Mouse (Mus musculus): ENCODE results near the gene Krt73. TPM values are rescaled to one million over a fixed set of nuclear protein-coding genes. Genes with fewer than 3 reads are reported as not detected.

Krt73 gene
- polyA plus RNA-seq (2016; fragmentation: Nextera tagmentation; extraction: Ambion mirVana) = 0.57 and 0.65 TPM in 2 replicates

GRCm38 (mm10) chr15:101802296-101802835 is at the start of gene Krt73:
TSS of gene Krt73 (minus strand) at chr15:101802346.
- Histone ChIP-seq H3K27ac (peak within 1 kb of the TSS; percentile 48), H3K4me3 (no peak within 1 kb of the TSS), H3K36me3 (no peaks in the 10 kb centered on the region), H3K4me2 (replicated peaks) (no peak within 1 kb of the TSS), H3K27me3 (no peaks in the 10 kb centered on the region; the same call in 1 of the 2 replicates), H3K4me1 (peaks cover 14% of the 10 kb centered on the region), H3K9ac (no peak within 1 kb of the TSS), H3K9me3 (replicated peaks) (no peaks in the 10 kb centered on the region)
- ATAC-seq (ENCODE audit: low FRiP score) = 0 out of 2 replicates have a peak, but pooled peaks have one; percentile 32
- WGBS = 79% methylated on average over 6 of the region's 6 CpGs

GRCm38 (mm10) chr15:101850694-101851093 is 48.5 kb upstream of the Krt73 start, which contains the start of gene Krt1:
TSS of gene Krt1 (minus strand) at chr15:101850794.
- H3K4me1 ChIP-seq = peaks cover 9% of the 10 kb centered on the region
- H3K4me3 ChIP-seq = no peak within 1 kb of the TSS
- 92% methylated on average over 6 of the region's 6 CpGs for WGBS
- no peak within 1 kb of the TSS for H3K27ac ChIP-seq
- H3K4me2 ChIP-seq (replicated peaks) = no peak within 1 kb of the TSS
- H3K36me3 ChIP-seq = no peaks in the 10 kb centered on the region
- no peaks in the 10 kb centered on the region for H3K9me3 ChIP-seq (replicated peaks)
- no peak within 1 kb of the TSS for H3K9ac ChIP-seq
- ATAC-seq (ENCODE audit: low FRiP score) = no peak
- H3K27me3 ChIP-seq = peaks cover 33% of the 10 kb centered on the region

GRCm38 (mm10) chr15:101845971-101846403 is 43.8 kb upstream of the Krt73 start:
- Histone ChIP-seq H3K9ac (peak overlapping the region; percentile 71), H3K4me2 (replicated peaks) (peak overlapping the region; percentile 74), H3K4me3 (peak overlapping the region; percentile 50), H3K27me3 (peaks cover 12% of the 10 kb centered on the region), H3K36me3 (no peaks in the 10 kb centered on the region), H3K9me3 (replicated peaks) (no peaks in the 10 kb centered on the region), H3K27ac (peak overlapping the region; percentile 64), H3K4me1 (peaks cover 7% of the 10 kb centered on the region)
- ATAC-seq (ENCODE audit: low FRiP score) = peak; percentile 64
- under 1% methylated on average over 36 of the region's 37 CpGs for WGBS

GRCm38 (mm10) chr15:101843192-101843591 is 41.0 kb upstream of the Krt73 start:
- WGBS = 73% methylated on average over 9 of the region's 9 CpGs
- no peaks in the 10 kb centered on the region for H3K36me3 ChIP-seq
- peaks cover 6% of the 10 kb centered on the region for H3K27me3 ChIP-seq
- no peaks in the 10 kb centered on the region for H3K9me3 ChIP-seq (replicated peaks)
- no peak overlapping the region for H3K27ac ChIP-seq
- H3K4me2 ChIP-seq (replicated peaks) = no peak overlapping the region
- peaks cover 7% of the 10 kb centered on the region for H3K4me1 ChIP-seq
- ATAC-seq (ENCODE audit: low FRiP score) = no peak
- H3K4me3 ChIP-seq = no peak overlapping the region
- H3K9ac ChIP-seq = no peak overlapping the region

GRCm38 (mm10) chr15:101834784-101835328 is 32.7 kb upstream of the Krt73 start:
- no peaks in the 10 kb centered on the region for H3K27me3 ChIP-seq
- H3K27ac ChIP-seq = no peak overlapping the region
- no peak overlapping the region for H3K4me3 ChIP-seq
- no peaks in the 10 kb centered on the region for H3K4me1 ChIP-seq
- H3K9me3 ChIP-seq (replicated peaks) = no peaks in the 10 kb centered on the region
- H3K4me2 ChIP-seq (replicated peaks) = no peak overlapping the region
- no peak overlapping the region for H3K9ac ChIP-seq
- ATAC-seq (ENCODE audit: low FRiP score) = no peak
- H3K36me3 ChIP-seq = no peaks in the 10 kb centered on the region
- WGBS = 68% methylated on average over 5 of the region's 5 CpGs

- H3K4me3 ChIP-seq = no peak overlapping the region
- H3K36me3 ChIP-seq = no peaks in the 10 kb centered on the region
- H3K27me3 ChIP-seq = no peaks in the 10 kb centered on the region
- no peak for ATAC-seq (ENCODE audit: low FRiP score)
- no peak overlapping the region for H3K27ac ChIP-seq
- 60% methylated on average over 6 of the region's 6 CpGs for WGBS
- no peak overlapping the region for H3K9ac ChIP-seq
- no peaks in the 10 kb centered on the region for H3K4me1 ChIP-seq
- no peak overlapping the region for H3K4me2 ChIP-seq (replicated peaks)
- no peaks in the 10 kb centered on the region for H3K9me3 ChIP-seq (replicated peaks)
Measured at GRCm38 (mm10) chr15:101833131-101833530, 31.0 kb upstream of the Krt73 start.

GRCm38 (mm10) chr15:101829441-101829840 is 27.3 kb upstream of the Krt73 start:
- WGBS = 77% methylated on average over 5 of the region's 5 CpGs
- no peaks in the 10 kb centered on the region for H3K36me3 ChIP-seq
- no peaks in the 10 kb centered on the region for H3K27me3 ChIP-seq
- ATAC-seq (ENCODE audit: low FRiP score) = no peak
- H3K4me3 ChIP-seq = no peak overlapping the region
- no peaks in the 10 kb centered on the region for H3K4me1 ChIP-seq
- H3K4me2 ChIP-seq (replicated peaks) = no peak overlapping the region
- H3K9ac ChIP-seq = no peak overlapping the region
- H3K27ac ChIP-seq = no peak overlapping the region
- no peaks in the 10 kb centered on the region for H3K9me3 ChIP-seq (replicated peaks)

- H3K9me3 ChIP-seq (replicated peaks) = no peaks in the 10 kb centered on the region
- WGBS = 39% methylated on average over 3 of the region's 3 CpGs
- no peak overlapping the region for H3K27ac ChIP-seq
- no peak overlapping the region for H3K4me2 ChIP-seq (replicated peaks)
- H3K36me3 ChIP-seq = no peaks in the 10 kb centered on the region
- H3K27me3 ChIP-seq = no peaks in the 10 kb centered on the region
- H3K4me3 ChIP-seq = no peak overlapping the region
- no peaks in the 10 kb centered on the region for H3K4me1 ChIP-seq
- H3K9ac ChIP-seq = no peak overlapping the region
- no peak for ATAC-seq (ENCODE audit: low FRiP score)
Measured at GRCm38 (mm10) chr15:101821786-101822185, 19.6 kb upstream of the Krt73 start.

- H3K36me3 ChIP-seq = no peaks in the 10 kb centered on the region
- ATAC-seq (ENCODE audit: low FRiP score) = no peak
- WGBS = 87% methylated on average over 16 of the region's 16 CpGs
Measured at GRCm38 (mm10) chr15:101817875-101818274, 15.7 kb upstream of the Krt73 start, which contains the start of gene Krt2. TSS of gene Krt2 (minus strand) at chr15:101818169.

GRCm38 (mm10) chr15:101803052-101803822 is 1.1 kb upstream of the Krt73 start:
- Histone ChIP-seq H3K9ac (no peak overlapping the region), H3K4me2 (replicated peaks) (no peak overlapping the region), H3K9me3 (replicated peaks) (no peaks in the 10 kb centered on the region), H3K4me1 (peaks cover 14% of the 10 kb centered on the region), H3K36me3 (no peaks in the 10 kb centered on the region), H3K27ac (peak overlapping the region; percentile 30; the same call in 1 of the 2 replicates), H3K4me3 (no peak overlapping the region), H3K27me3 (no peaks in the 10 kb centered on the region; the same call in 1 of the 2 replicates)
- peak; percentile 54 for ATAC-seq (ENCODE audit: low FRiP score)
- WGBS = 70% methylated on average over 11 of the region's 11 CpGs

More at GRCm38 (mm10) chr15:101817875-101818274, 15.7 kb upstream of the Krt73 start, which contains the start of gene Krt2:
- Histone ChIP-seq H3K9me3 (replicated peaks) (no peaks in the 10 kb centered on the region), H3K27ac (no peak within 1 kb of the TSS), H3K9ac (no peak within 1 kb of the TSS), H3K27me3 (no peaks in the 10 kb centered on the region), H3K4me2 (replicated peaks) (no peak within 1 kb of the TSS), H3K4me3 (no peak within 1 kb of the TSS), H3K4me1 (no peaks in the 10 kb centered on the region)

- Histone ChIP-seq H3K4me1 (no peaks in the 10 kb centered on the region; the same call in none of the 2 replicates), H3K9ac (no peak overlapping the region), H3K4me2 (replicated peaks) (no peak overlapping the region), H3K27me3 (no peaks in the 10 kb centered on the region), H3K4me3 (no peak overlapping the region), H3K9me3 (replicated peaks) (no peaks in the 10 kb centered on the region), H3K36me3 (no peaks in the 10 kb centered on the region), H3K27ac (no peak overlapping the region)
- 18% methylated on average over 3 of the region's 3 CpGs for WGBS
- ATAC-seq (ENCODE audit: low FRiP score) = no peak
Measured at GRCm38 (mm10) chr15:101790867-101791266, 11.3 kb downstream of the Krt73 start.

GRCm38 (mm10) chr15:101786360-101786759 is 15.8 kb downstream of the Krt73 start, which contains the start of gene Krt72:
TSS of gene Krt72 (minus strand) at chr15:101786460.
- H3K9ac ChIP-seq = no peak within 1 kb of the TSS
- no peak for ATAC-seq (ENCODE audit: low FRiP score)
- H3K27ac ChIP-seq = no peak within 1 kb of the TSS
- H3K4me2 ChIP-seq (replicated peaks) = no peak within 1 kb of the TSS
- no peaks in the 10 kb centered on the region for H3K36me3 ChIP-seq
- H3K27me3 ChIP-seq = no peaks in the 10 kb centered on the region
- H3K4me3 ChIP-seq = no peak within 1 kb of the TSS
- H3K4me1 ChIP-seq = no peaks in the 10 kb centered on the region; the same call in none of the 2 replicates
- H3K9me3 ChIP-seq (replicated peaks) = no peaks in the 10 kb centered on the region
- 89% methylated on average over 18 of the region's 18 CpGs for WGBS
